Mouse (Mus musculus) G1E (cell line): ENCODE measurements at regions not wholly inside any gene's neighbourhood (a gene's known extent, or its start where the extent isn't known, plus 50 kb on each side); places are given as distances from the start of the nearest gene placed in this dataset.
A peak's percentile ranks its signal among the peaks of the same experiment; 100 is the strongest.

Source experiments
- ATAC-seq: 2 replicates; pipeline ENCODE4 v1.8.0; 2016; ENCODE audit warnings: mild to moderate bottlenecking; ENCODE audit not compliant: insufficient number of reproducible peaks, poor library complexity, low FRiP score, severe bottlenecking; ENCODE audit errors: extremely low read depth
- DNase-seq: peaks from one replicate; pipeline ENCODE4 v3.0.0; 2012; ENCODE audit warnings: low spot score
- H3K27me3 ChIP-seq: 2 replicates; pipeline ENCODE4 v1.6.1; 2012; ENCODE audit warnings: mild to moderate bottlenecking, low read length, inconsistent platforms; ENCODE audit not compliant: insufficient read depth
- H3K36me3 ChIP-seq: replicated peaks from 2 replicates; pipeline ENCODE3; 2012; ENCODE audit warnings: mild to moderate bottlenecking, inconsistent platforms
- H3K4me1 ChIP-seq: 2 replicates; pipeline ENCODE4 v1.6.1; 2012; ENCODE audit warnings: low read depth, low read length, inconsistent platforms, mixed read lengths; ENCODE audit not compliant: insufficient read depth
- H3K4me3 ChIP-seq: 2 replicates; pipeline ENCODE4 v1.5.1; 2012; ENCODE audit warnings: low read depth, mild to moderate bottlenecking, inconsistent platforms, low read length, moderate library complexity, mixed read lengths
- H3K9me3 ChIP-seq: replicated peaks from 2 replicates; pipeline ENCODE4 v1.6.1; 2012; ENCODE audit warnings: inconsistent platforms
- CTCF ChIP-seq: IDR thresholded peaks from 2 replicates; pipeline ENCODE4 v1.5.1; 2012; ENCODE audit warnings: low read depth, low read length, inconsistent platforms, mixed read lengths
- GATA1 ChIP-seq: IDR thresholded peaks from 2 replicates; pipeline ENCODE4 v1.6.1; 2012; ENCODE audit warnings: borderline replicate concordance, low read length, inconsistent platforms, mixed read lengths
- GATA2 ChIP-seq: IDR thresholded peaks from 2 replicates; pipeline ENCODE4 v1.6.1; 2012; ENCODE audit warnings: low read depth, low read length, inconsistent platforms, borderline replicate concordance
- POLR2AphosphoS5 ChIP-seq: IDR thresholded peaks from 2 replicates; pipeline ENCODE4 v1.6.1; 2012; ENCODE audit warnings: low read depth, low read length, inconsistent platforms; ENCODE audit not compliant: insufficient replicate concordance
- TAL1 ChIP-seq: conservative IDR thresholded peaks from 2 replicates; pipeline ENCODE4 v1.6.1; 2012; ENCODE audit warnings: low read depth, low read length, inconsistent platforms, mixed read lengths

DNA sequence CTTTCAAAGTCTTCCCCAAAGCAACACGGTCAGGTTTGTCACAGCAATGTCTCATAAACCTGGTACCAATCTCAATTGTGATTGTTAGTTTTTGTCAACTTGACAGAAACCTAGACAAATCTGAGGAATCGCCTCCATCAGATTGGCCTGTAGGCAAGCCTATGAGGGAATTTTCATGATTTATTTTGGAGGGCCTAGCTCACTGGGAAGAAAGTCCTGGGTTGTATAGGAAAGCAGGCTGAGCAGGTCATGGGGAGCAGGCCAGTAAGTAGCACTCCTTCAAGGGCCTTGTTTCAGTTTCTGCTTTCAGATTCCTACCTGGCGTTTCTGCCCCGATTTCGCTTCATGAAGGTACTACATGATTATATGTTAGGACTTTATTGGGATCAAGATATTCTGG lies 144.1 kb upstream of the Cdkn2b start:
- H3K4me3 ChIP-seq = no peak overlapping the region
- no peaks in the 10 kb centered on the region for H3K36me3 ChIP-seq
- TF ChIP-seq TAL1 = no peak
- TF ChIP-seq GATA1 = no peak
- no peak for TF ChIP-seq GATA2
- TF ChIP-seq CTCF = no peak
- no peak for TF ChIP-seq POLR2AphosphoS5
- H3K27me3 ChIP-seq = no peaks in the 10 kb centered on the region
- no peak for DNase-seq
- H3K4me1 ChIP-seq = no peaks in the 10 kb centered on the region
- no peak for ATAC-seq
- peaks cover 15% of the 10 kb centered on the region; the same call in 1 of the 2 replicates for H3K9me3 ChIP-seq

DNA sequence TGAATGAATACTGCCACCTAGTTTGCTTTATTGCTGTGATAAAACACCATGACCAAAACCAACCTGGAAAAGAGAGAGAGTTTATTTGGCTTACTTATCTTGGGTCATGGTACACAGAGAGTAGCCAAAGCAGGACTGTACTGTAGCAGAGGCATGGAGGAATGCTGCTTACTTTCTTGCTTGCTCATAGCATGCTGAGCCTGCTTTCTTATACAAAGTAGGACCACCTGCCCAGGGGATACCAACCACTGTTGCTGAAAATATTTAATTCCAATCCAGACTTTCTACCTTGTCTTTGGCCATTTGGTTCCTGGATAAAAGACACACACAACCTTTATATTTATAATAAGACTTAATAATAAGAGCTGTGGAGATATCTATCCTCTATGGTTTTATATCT lies 142.2 kb upstream of the Cdkn2b start:
- TF ChIP-seq CTCF = no peak
- Histone ChIP-seq H3K4me3 (no peak overlapping the region), H3K36me3 (no peaks in the 10 kb centered on the region), H3K27me3 (no peaks in the 10 kb centered on the region), H3K9me3 (peaks cover 17% of the 10 kb centered on the region; the same call in 1 of the 2 replicates), H3K4me1 (no peaks in the 10 kb centered on the region)
- ATAC-seq (no peak), DNase-seq (no peak)

DNA sequence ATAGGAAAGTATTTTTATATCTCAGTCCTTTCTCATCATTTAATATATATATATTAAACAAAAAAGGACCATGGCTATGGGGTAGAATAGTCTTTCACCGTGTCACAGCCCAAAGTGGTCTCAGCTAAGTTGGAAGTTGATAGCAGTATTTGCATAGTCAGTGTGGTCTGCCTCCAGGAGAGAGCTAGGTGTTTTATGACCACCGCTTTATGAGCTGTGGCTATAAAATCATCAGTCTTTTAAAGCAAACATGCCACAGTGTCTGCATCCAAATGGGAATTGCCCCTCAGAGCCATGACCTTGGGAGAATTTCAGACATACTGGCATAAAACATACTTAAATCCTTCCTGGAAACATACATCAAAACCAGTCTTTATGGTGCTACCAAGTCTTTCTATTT lies 140.9 kb upstream of the Cdkn2b start:
- no peaks in the 10 kb centered on the region for H3K27me3 ChIP-seq
- no peak overlapping the region for H3K4me3 ChIP-seq
- DNase-seq = no peak
- H3K4me1 ChIP-seq = no peaks in the 10 kb centered on the region
- no peak for ATAC-seq
- H3K9me3 ChIP-seq = peaks cover 13% of the 10 kb centered on the region
- TF ChIP-seq POLR2AphosphoS5 (no peak), GATA1 (no peak), CTCF (no peak), GATA2 (no peak), TAL1 (no peak)
- H3K36me3 ChIP-seq = no peaks in the 10 kb centered on the region

DNA sequence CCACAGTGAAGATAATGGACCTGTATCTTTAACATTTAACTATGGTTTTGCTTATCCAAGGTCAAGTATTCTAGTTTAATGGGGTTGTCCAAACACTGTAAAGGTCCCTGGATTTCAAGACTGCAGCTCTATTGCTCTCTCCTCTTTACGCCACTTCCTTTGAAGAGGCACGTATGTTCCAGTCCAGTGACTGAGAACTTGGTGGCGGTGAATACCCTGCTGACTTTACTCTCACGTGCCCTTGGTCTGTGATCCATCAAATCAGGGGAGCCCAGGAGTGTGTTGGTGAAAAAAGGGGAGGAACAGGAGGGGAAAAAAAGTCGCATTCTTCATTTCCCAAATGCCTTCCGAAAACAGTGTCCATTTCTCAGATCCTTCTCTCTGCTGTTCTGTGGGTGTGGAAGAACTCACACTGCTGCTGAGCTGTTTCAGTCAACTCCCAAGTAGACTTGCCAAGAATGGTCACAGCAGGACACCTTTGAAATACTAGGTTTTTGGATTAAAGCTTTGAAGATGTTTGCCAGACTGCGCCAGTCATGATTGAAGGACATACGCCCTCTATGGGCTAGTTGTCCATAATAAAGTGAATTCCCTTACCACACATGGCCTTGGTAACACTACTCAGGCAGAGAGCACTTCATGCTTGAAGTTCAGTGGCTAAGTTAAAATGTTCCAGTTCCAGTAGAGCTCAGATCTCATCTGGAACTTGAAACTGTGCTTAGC lies 136.1 kb upstream of the Cdkn2b start:
- no peak overlapping the region for H3K4me3 ChIP-seq
- TF ChIP-seq POLR2AphosphoS5 = no peak
- no peak for TF ChIP-seq TAL1
- TF ChIP-seq CTCF = no peak
- TF ChIP-seq GATA1 = no peak
- TF ChIP-seq GATA2 = no peak
- no peaks in the 10 kb centered on the region for H3K27me3 ChIP-seq
- no peaks in the 10 kb centered on the region for H3K4me1 ChIP-seq
- DNase-seq (no peak), ATAC-seq (no peak)
- H3K36me3 ChIP-seq = no peaks in the 10 kb centered on the region
- peaks cover 17% of the 10 kb centered on the region for H3K9me3 ChIP-seq

DNA sequence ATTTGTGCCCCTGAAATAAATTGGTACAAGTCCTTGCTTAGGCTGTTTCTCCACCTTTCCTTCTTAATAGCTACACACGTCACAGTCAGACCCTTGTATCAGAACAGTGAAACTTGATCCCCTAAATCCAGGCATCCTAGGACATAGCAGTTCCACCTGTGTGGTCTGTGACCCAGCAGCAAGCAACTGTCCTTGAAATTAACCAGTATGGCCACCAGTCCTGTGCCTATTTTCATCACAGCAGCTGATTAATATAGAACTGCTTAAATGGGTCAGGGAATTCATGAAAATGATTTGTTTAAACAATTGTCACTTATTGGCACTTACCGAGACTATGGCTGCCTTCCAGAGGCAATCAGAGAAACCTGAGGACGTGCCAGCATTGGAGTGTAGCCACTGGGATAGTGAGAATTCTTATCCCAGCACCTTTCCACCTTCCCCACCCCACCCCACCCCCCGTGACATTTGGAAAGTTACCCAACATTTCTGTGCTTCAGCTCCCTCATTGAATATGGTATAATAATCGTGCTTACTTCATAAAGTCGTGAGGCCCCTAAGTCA lies 135.4 kb upstream of the Cdkn2b start:
- Histone ChIP-seq H3K9me3 (peaks cover 19% of the 10 kb centered on the region), H3K36me3 (no peaks in the 10 kb centered on the region), H3K4me3 (no peak overlapping the region), H3K27me3 (no peaks in the 10 kb centered on the region), H3K4me1 (no peaks in the 10 kb centered on the region)
- DNase-seq (no peak), ATAC-seq (no peak)
- no peak for TF ChIP-seq TAL1
- no peak for TF ChIP-seq GATA1
- TF ChIP-seq GATA2 = no peak
- TF ChIP-seq CTCF = no peak

DNA sequence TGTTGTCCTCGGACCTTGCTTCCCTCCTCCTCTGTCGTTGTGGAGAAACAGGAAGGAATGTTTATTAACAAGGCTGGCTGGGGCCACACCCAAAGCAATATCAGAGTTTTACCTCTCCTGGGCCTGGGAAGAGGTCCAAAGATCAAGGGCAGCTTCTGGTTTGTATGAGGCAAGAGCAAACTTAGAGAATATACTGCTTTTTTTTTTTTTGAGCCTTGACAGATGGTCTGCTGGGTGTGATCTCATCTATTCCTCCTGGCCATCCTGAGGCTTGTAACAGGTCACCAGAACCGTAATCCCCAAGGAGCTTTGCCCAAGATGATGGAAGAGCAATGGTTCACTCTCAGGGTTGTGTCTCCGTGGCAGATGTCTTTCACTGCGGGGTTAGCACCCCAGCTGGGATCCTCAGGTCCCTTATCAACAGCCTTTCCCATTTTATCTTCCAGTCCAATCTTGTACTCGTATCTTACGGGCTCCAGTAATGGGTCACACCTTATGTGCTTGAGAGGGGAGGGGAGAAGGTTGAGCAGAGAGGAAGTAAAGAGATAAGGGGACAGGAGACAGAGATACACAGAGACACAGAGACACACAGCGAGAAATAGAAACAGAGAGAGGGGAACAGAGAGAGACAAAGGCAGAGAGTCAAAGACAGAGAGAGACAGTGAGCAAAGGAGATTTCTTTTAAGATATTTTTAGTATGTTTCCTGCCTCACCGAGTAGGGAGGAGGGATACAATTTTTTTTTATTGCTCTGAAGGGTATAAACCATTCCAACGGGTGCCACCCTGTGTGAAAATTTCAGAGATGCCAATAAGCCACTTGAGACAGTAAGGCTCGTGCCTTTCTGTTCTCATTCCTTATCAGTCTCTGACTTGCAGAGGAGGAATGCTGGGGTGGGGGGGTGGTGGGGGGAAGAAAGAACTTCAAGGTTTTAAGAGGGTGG lies 134.6 kb upstream of the Cdkn2b start:
- Histone ChIP-seq H3K36me3 (no peaks in the 10 kb centered on the region), H3K4me3 (no peak overlapping the region), H3K4me1 (no peaks in the 10 kb centered on the region), H3K27me3 (no peaks in the 10 kb centered on the region), H3K9me3 (peaks cover 18% of the 10 kb centered on the region)
- TF ChIP-seq CTCF (no peak), POLR2AphosphoS5 (no peak), GATA2 (no peak), TAL1 (no peak), GATA1 (no peak)
- ATAC-seq (peak; percentile 72), DNase-seq (no peak)
